Mouse (Mus musculus): ENCODE results near the gene Igf2bp2.

The Igf2bp2 gene

GRCm38 (mm10) chr16:22106012-22106584 is 57.0 kb downstream of the Igf2bp2 start:
- no peak for DNase-seq (ENCODE audit: low read depth, low spot score)

DNA sequence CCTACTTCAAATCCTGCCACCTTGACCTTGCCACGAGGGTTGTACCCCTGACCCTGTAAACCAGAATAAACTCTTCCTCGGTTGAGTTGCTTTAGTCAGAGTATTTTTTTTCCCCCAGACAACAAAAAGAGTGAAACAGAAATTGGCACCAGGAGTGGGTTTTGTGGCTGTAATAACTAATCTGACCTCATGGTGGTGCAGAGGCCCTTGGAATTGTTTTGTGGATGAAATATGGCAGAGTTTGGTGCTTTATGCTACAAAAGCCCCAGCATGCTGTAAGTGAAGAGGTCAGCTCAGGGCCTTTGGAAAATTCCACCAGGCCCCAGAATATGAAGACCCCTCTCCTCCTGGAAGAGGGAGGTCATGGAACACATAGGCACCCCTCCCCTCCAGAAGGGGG is 63.0 kb downstream of the Igf2bp2 start:
- DNase-seq (ENCODE audit: low read depth, low spot score), result no peak

DNA sequence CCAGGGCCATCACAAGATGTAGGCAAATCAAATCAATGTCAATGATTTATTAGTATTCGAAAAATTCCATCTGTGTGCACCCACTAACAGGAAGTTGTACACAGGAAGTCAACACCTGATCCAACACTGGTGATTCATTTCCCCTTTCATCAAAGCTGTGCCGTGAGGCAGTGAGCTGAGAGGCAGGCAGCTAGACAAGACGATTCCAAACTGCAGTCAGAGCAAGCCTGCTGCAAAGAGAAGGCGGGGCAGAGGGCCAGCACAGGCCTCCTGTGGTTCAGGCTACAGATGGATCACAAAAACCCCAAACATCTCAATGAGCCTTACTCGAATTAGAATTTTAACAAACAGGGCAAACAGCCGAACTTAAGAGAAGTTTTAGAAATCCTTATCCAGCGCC is 65.4 kb downstream of the Igf2bp2 start:
- peak; percentile 42 for DNase-seq (ENCODE audit: low read depth, low spot score)

GRCm38 (mm10) chr16:22095751-22096150 is 67.3 kb downstream of the Igf2bp2 start:
- DNase-seq (ENCODE audit: low read depth, low spot score), result no peak

DNA sequence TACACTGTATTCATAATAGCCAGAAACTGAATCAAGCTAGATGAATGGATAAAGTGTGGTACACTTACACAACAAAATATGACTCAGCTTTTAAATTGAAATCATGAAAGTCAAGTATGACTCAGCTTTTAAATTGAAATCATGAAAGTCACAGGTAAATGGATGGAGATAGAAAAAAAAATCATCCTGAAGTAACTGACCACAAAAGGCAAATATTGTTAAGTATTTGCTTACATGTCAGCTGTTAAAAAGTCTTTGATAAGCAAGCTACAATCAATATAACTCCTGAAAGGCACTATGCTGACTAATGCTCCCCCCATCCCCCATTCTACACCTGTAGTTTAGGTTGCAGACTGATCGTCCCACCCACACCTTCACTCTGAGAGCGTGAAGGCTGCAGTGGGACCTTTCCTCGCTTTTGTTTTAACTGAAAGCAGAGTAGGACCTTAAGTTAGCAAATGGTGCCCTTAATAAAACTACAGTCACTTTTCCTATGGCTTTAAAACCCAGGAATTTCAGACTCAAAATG is 71.8 kb downstream of the Igf2bp2 start:
- DNase-seq (ENCODE audit: low read depth, low spot score), result no peak

DNA sequence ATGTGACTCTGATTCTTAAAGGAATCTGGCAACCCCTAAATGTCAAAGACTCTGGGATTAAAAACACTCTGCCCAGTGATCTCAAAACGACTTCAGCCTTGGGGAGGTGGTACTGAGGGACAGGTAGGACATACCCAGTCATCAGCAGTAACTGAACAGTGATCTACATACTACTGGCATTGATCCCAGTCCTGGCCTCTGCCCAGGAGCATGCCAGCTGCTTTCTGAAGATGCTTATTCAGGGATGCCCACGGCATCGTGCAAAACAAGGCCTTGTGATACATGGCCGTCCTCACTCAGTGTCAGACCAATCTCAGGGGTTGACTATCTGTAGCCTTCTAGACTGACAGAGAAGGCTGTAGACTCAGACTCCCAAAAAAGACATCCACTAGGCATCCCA is 77.7 kb downstream of the Igf2bp2 start:
- no peak for DNase-seq (ENCODE audit: low read depth, low spot score)

- no peak for DNase-seq (ENCODE audit: low read depth, low spot score)
Measured at GRCm38 (mm10) chr16:22080125-22080710, 82.9 kb downstream of the Igf2bp2 start.

DNA sequence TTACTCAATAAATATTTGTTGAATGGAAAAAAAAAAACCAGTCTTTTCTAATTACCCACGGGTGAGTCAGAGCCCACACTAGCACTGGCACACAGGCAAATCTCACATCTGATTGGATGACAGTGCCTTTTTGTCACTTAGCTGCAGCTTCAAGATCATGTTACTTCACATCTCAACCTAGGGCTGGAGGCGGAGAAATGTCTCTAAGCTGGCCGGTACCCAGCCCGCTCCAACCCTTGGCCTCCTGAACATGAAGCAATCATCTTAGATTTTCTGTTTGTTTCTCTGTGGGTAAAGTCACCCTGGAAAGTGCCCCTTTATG is 86.5 kb downstream of the Igf2bp2 start:
- no peak for DNase-seq (ENCODE audit: low read depth, low spot score)

GRCm38 (mm10) chr16:22075829-22076619 is 87.1 kb downstream of the Igf2bp2 start:
- DNase-seq (ENCODE audit: low read depth, low spot score), result peak; percentile 10

GRCm38 (mm10) chr16:22075067-22075466 is 88.0 kb downstream of the Igf2bp2 start:
- no peak for DNase-seq (ENCODE audit: low read depth, low spot score)

GRCm38 (mm10) chr16:22071361-22071760 is 91.7 kb downstream of the Igf2bp2 start:
- DNase-seq (ENCODE audit: low read depth, low spot score), result peak; percentile 35

DNA sequence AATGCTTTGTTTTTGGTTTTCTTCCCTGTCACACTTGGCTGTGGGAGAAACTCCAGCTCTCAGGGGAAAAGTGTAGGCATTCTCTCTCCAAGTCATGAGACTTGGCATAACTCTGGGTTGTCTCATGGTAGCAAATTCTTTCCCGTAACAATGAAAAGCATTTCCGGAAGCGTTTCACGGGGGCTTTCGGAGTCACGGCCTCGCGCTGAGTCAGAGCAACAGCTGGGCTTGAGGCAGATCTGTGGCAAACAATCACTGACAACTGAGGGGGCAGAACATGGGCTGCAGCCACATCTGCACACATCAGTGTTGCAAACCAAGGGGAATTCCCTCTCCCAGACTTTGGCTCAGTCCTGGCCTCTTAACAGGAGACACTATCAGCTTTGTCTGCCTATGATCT is 95.7 kb downstream of the Igf2bp2 start:
- DNase-seq (ENCODE audit: low read depth, low spot score), result no peak

DNA sequence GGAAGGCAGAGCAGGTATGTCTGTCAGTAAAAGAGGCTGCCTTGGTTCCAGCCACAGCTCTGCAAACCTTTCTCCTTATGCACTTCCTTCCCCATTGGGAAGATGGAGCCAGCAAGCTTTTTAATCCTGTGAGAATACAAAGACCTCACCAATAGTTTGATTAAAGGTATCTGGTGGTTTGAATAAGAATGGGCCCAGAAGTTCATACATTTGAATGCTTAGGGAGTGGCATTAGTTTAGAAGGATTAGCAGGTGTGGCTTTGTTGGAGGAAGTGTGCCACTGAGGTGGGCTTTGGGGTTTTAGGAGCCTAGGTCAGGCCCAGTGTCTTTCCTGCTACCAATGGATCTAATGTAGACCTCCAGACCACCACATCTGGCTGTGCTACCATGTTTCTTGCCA is 97.6 kb downstream of the Igf2bp2 start:
- DNase-seq (ENCODE audit: low read depth, low spot score), result no peak

DNA sequence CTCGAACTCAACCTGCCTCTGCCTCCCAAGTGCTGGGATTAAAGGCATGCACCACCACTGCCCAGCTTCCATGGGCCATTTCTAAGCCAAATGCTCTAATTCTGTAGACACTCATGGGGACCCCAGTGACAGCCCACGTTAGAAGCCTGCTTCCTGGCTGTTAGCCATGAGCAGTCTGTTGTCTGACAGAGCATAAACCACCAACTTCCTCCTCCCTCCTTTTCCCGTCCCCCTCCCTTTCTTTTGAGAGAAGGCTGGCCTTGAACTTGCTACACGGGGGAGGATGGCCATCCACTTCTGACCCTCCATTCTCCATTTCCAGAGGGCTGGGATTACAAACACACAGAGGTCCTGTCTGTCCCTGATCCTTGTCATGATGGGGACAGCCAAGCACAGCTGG is 100.8 kb downstream of the Igf2bp2 start:
- no peak for DNase-seq (ENCODE audit: low read depth, low spot score)

DNA sequence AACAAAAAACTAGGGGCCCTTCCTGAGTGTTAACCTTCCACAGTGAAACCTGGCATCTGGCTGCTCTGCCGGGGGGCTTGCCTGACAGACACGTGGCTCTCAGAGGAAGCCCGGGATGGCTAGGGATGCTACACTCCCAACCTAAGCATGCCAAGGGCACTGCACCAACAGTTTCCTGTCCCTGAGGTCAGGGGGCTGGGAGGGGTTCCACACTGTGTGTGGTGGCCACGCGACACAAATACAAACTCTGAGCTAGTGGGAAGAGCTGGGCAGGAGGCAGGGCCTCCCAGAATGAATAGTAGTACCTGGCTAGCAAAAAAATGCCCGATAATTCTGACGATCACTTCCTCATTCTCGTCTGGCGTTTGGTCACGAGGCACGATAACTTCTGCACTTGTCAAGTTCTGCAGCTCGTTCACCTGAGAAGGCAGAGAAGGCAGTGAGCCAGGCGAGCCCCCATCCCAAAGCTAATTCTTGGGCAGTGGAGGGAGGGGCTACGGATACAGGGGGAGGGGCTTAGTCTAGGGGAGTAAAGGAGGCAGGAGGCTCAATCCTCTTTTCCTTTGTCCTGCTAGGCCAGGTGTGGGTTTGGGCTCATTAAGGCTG is 101.4 kb downstream of the Igf2bp2 start:
- peak; percentile 82 for DNase-seq (ENCODE audit: low read depth, low spot score)

DNA sequence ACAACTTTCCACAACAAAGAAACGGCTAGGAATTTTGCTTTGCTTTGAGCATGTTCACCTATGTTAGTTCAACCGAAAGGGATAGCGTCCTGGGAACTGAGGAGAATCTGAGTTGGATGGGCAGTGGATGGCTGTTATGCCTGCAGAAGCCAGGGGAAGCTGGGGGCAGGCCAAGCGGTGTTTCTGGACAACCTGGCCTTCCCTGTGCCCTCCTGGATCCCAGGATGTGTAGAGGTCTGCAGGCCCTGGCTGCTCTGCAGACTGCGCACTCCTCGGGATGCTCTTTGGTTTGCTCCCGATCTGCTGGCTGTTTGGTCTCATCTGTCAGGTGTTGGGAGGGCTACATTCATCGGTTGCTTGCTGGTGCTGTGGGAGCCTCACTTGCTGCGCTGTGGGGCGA is 102.7 kb downstream of the Igf2bp2 start:
- DNase-seq (ENCODE audit: low read depth, low spot score), result no peak

DNA sequence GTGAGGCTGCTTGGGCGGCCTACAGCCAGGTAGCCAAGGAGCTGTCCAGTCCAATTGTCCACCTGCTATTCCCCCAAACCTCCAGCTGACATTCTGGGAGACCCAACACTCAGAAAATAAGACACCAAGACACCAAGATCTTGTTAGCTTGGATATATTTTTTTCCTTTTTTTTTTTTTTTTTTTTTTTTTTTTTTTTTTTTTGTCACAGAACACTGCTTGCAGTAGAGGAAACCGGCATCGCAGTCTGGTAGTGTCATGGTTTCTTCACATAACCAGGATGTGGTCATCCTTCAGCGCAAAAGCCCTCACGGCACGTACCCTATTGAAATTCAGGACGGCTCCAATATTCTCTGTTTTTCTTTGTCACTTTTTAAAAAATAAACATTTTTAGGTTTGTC is 104.2 kb downstream of the Igf2bp2 start:
- DNase-seq (ENCODE audit: low read depth, low spot score), result no peak

DNA sequence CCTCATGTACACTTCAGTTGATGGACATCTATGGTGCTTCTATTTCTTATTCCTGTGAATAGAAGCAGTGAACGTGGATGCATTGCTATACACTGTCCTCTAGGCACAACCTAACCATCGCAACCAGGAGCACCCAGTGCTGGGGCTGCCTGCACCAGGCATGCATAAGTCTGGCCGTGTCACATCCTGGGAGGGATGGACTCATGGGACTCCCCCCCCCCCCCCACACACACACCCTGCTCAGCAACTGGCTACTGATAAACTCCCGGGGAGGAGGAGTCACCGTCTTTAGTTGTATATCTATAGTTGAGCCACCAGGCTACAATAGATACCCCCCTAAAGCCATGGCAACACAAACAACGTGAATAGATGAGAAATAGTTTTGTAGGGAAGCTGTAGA is 105.6 kb downstream of the Igf2bp2 start:
- no peak for DNase-seq (ENCODE audit: low read depth, low spot score)

DNA sequence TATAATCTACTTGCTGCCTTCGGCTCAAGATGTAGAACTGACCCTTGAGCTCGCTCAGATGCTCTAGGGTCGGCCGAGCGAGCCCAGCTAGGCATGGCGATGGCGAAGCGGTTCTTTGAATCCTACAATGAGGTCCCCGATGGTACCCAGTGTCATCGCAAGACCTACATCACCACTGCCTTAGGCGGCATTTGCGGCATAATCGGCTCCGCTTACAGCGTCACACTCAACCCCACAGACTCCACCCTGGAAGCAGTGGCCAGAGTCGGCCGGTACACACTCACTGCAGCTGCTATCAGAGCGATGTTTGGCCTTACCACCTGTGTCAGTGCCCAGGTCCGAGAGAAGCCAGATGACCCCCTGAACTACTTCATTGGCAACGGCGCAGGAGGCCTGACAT is 109.7 kb downstream of the Igf2bp2 start:
- DNase-seq (ENCODE audit: low read depth, low spot score), result no peak

- no peak for DNase-seq (ENCODE audit: low read depth, low spot score)
Measured at GRCm38 (mm10) chr16:22046739-22047366, 116.2 kb downstream of the Igf2bp2 start.

DNA sequence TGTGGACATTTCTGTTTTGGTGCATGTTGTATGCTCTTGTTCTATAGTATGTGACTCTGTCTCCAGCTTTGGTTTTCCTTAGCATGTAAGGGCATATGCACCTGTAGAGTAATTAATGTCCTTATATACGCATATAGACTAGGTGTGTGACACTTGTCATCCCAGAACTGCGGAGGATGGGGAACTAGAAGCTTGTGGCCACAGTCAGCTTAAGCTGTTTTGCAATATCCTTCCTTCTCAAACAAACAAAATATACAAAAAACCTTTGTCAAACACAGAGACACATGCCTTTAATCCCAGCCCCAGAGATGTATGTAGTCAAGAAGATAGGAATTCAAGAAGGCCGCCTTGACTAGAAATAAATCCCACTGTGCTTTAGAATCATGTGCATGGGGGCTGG is 117.2 kb downstream of the Igf2bp2 start:
- no peak for DNase-seq (ENCODE audit: low read depth, low spot score)

DNA sequence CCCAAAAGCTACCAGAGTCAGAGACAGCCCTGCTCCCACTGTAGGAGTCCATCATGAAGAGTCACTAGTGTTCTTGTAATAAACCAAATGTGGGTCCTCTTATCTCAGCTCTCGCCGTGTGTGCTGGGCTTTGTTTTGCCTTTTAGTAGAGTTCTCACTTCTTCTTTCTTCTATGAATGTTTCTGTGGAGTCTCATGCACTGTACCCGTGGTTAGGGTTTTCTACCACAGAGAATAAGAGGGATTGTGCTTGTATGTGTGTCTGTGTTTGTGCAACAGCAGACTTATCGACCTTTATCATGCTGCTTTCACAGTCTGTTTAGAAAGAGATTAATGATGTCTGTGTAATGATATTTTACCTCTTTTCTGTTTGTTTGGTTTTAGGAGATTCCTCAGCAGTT is 119.3 kb downstream of the Igf2bp2 start:
- peak; percentile 12 for DNase-seq (ENCODE audit: low read depth, low spot score)
